Mouse (Mus musculus) forebrain, embryonic 13.5 days (tissue): ENCODE data around the gene Pklr. TPM values are rescaled to one million over a fixed set of nuclear protein-coding genes. Genes with fewer than 3 reads are reported as not detected.
"Not testable (repeated sequence)": the region's sequence is repeated elsewhere in the genome, so short reads cannot be mapped to it uniquely, and the experiment has no call there.

Source experiments
- ATAC-seq: fragments of 200-750 bp; cut with Nextera tagmentation; 2 replicates; pipeline ENCODE4 v1.8.0; 2017
- H3K27ac ChIP-seq: fragments of 300-500 bp; sonication (generic); 2 replicates; pipeline ENCODE4 v1.5.1; 2015; ENCODE audit warnings: inconsistent platforms, mild to moderate bottlenecking, moderate library complexity
- H3K27me3 ChIP-seq: fragments of 300-500 bp; sonication (generic); 2 replicates; pipeline ENCODE4 v1.6.1; 2015; ENCODE audit warnings: mild to moderate bottlenecking, inconsistent platforms
- H3K36me3 ChIP-seq: fragments of 300-500 bp; sonication (generic); 2 replicates; pipeline ENCODE4 v1.6.1; 2015; ENCODE audit warnings: mild to moderate bottlenecking, inconsistent platforms; ENCODE audit not compliant: poor library complexity, severe bottlenecking
- H3K4me1 ChIP-seq: fragments of 300-500 bp; sonication (generic); 2 replicates; pipeline ENCODE4 v1.6.1; 2015; ENCODE audit warnings: inconsistent platforms
- H3K4me2 ChIP-seq: fragments of 300-500 bp; sonication (generic); 2 replicates; pipeline ENCODE4 v1.6.1; 2015; ENCODE audit warnings: inconsistent platforms, mild to moderate bottlenecking, moderate library complexity
- H3K4me3 ChIP-seq: fragments of 300-500 bp; sonication (generic); 2 replicates; pipeline ENCODE4 v1.5.1; 2015; ENCODE audit warnings: mild to moderate bottlenecking, inconsistent platforms
- H3K9ac ChIP-seq: fragments of 300-500 bp; sonication (generic); 2 replicates; pipeline ENCODE4 v1.6.1; 2015; ENCODE audit warnings: mild to moderate bottlenecking, inconsistent platforms
- H3K9me3 ChIP-seq: fragments of 300-500 bp; sonication (generic); replicated peaks from 2 replicates; pipeline ENCODE4 v1.6.1; 2016; ENCODE audit warnings: inconsistent platforms
- WGBS: fragments of 180-500 bp; shearing (Covaris S2); methylation state at CpG from one replicate; pipeline ENCODE4 v1.1.7; 2015; 5-methylcytosine and 5-hydroxymethylcytosine counted together
- polyA plus RNA-seq: library from polyadenylated mRNA; unstranded; fragments of >200 nt; fragmentation: Nextera tagmentation; extraction: Ambion mirVana; gene quantifications from 2 replicates; pipeline ENCODE4 v1.2.1, GENCODE M21; 2015

Pklr gene
- polyA plus RNA-seq, 1 experiment from 2014 or later: 0.09 TPM

- H3K4me2 ChIP-seq: no peak overlapping the region
- no peaks in the 10 kb centered on the region for H3K9me3 ChIP-seq
- H3K4me3 ChIP-seq: no peak overlapping the region
- no peak overlapping the region for H3K9ac ChIP-seq
- peaks cover 9% of the 10 kb centered on the region; the same call in 1 of the 2 replicates for H3K36me3 ChIP-seq
- 92% methylated on average over 8 of the region's 8 CpGs for WGBS
- peaks cover 21% of the 10 kb centered on the region for H3K4me1 ChIP-seq
- ATAC-seq: no peak
- no peak overlapping the region for H3K27ac ChIP-seq
- H3K27me3 ChIP-seq: no peaks in the 10 kb centered on the region
Measured at GRCm38 (mm10) chr3:89156951-89157350, 21.0 kb downstream of the Pklr start.

DNA sequence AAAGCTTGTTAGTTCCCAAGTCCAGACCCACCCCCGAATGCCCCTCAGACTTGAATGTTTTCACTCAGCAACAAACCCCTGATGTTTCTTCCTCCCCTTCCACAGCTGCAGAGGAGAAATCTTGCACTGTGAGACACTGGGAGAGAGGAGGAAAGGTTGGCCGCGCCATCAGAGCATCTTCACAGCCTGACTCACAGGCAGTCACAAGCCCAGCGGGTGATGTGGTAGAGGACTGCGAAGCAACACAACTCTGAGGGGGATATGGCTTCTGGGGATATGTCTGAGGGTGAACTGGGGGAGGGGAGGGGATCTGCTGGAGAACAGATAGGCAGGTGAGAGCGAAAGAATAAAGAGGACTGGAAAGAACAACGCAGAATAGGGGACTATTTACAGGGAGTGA is 22.7 kb downstream of the Pklr start:
- Histone ChIP-seq H3K27ac (no peak overlapping the region), H3K4me2 (peak overlapping the region; percentile 95)
- 24% methylated on average over 7 of the region's 7 CpGs for WGBS

DNA sequence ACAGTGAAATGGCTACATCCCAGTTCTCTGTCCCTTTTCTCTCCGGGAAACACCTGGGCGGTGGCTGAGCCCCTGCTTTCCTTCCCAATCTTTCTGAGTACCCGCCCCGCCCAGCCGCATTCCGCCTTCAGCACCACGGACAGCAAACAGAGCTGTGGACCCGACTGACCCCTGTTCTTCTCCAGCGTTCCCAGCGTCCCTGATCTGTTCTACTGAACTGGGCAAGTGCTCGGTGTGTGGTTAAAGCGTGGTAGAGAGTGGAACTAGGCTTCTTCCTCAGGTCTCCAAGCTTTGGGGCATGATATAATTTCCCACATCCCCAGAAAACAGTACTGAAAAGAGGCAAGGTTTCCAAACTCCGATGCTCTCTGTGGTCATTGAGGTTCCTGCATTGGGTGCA is 23.3 kb downstream of the Pklr start:
- peak overlapping the region; percentile 76 for H3K4me3 ChIP-seq
- H3K9ac ChIP-seq: peak overlapping the region; percentile 82
- peaks cover 27% of the 10 kb centered on the region for H3K4me1 ChIP-seq
- H3K4me2 ChIP-seq: peak overlapping the region; percentile 95
- under 1% methylated on average over 13 of the region's 13 CpGs for WGBS
- ATAC-seq: 0 out of 2 replicates have a peak, but pooled peaks have one; percentile 14
- no peaks in the 10 kb centered on the region for H3K9me3 ChIP-seq
- no peaks in the 10 kb centered on the region for H3K36me3 ChIP-seq
- H3K27me3 ChIP-seq: no peaks in the 10 kb centered on the region
- no peak overlapping the region for H3K27ac ChIP-seq

More for the DNA sequence above, 22.7 kb downstream of the Pklr start:
- Histone ChIP-seq H3K27me3 (no peaks in the 10 kb centered on the region), H3K9me3 (no peaks in the 10 kb centered on the region), H3K9ac (peak overlapping the region; percentile 82), H3K36me3 (no peaks in the 10 kb centered on the region), H3K4me1 (peaks cover 21% of the 10 kb centered on the region), H3K4me3 (peak overlapping the region; percentile 76)
- no peak for ATAC-seq

DNA sequence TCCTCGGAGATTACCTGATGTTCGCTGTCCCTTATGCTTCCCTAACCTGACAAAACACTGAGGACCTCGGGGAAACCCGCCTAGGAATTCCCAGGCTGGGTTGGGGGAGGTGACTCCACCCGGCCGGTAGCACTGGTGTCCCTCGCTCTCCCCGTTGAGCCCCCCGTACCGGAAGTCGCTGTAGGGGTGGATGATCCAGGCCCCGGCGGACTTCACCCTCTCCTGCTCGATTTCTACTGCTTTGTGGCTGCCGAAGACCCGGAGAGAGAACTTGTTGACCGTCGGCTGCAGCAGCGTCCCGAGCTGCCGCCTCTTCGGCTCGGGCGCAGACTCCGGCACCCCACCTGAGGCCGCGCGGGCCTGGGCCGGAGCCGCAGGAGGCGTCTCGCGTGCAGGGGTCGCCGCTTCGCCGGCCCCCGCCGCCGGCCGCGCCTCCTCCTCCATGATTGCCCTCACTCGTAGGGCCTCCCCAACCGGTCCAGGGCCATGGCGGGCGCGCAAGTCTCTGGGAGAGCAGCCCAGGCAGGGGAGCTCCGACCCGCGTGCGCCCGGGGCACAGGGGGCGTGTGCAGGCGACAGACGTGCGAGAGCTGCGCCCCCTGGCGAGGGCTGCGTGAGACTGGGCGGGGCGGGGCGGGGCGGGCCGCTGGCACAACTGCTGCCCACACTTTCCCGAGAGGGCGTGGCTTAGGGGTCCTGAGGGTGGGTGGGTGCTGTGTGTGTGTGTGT is 23.8 kb downstream of the Pklr start, which contains the start of gene Hcn3:
Hcn3 (minus strand) TSS at position 581 of the 729 bp plus-strand sequence.
- under 1% methylated on average over 54 of the region's 66 CpGs for WGBS
- Histone ChIP-seq H3K27me3 (no peaks in the 10 kb centered on the region), H3K9ac (peak within 1 kb of the TSS; percentile 82), H3K4me1 (peaks cover 27% of the 10 kb centered on the region), H3K9me3 (no peaks in the 10 kb centered on the region), H3K4me2 (peak within 1 kb of the TSS; percentile 95), H3K4me3 (peak within 1 kb of the TSS; percentile 76), H3K36me3 (no peaks in the 10 kb centered on the region), H3K27ac (no peak within 1 kb of the TSS)
- ATAC-seq: peak; percentile 83

GRCm38 (mm10) chr3:89161207-89161606 is 25.3 kb downstream of the Pklr start:
- H3K4me2 ChIP-seq, H3K27ac ChIP-seq, ATAC-seq, H3K9ac ChIP-seq, H3K9me3 ChIP-seq, H3K27me3 ChIP-seq, H3K4me3 ChIP-seq, H3K36me3 ChIP-seq: not testable (repeated sequence)
- H3K4me1 ChIP-seq: peaks cover 39% of the 10 kb centered on the region

DNA sequence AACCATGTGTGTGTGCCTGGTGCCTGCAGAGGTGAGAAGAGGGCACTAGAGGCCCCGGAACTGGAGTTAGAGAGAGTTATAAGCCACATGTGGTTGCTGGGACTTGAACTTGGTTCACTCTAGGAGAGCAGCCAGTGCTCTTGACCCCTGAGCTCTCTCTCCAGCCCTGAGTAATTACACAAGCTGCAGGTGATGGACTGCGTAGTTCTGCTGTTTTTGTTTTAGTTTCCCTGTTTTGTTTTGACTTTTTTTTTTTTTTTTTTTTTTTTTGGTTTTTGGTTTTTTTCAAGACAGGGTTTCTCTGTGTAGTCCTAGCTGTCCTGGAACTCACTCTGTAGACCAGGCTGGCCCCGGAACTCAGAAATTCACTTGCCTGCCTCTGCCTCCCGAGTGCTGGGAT is 25.8 kb downstream of the Pklr start:
- ATAC-seq: no peak
- no peaks in the 10 kb centered on the region for H3K9me3 ChIP-seq
- no peak overlapping the region for H3K27ac ChIP-seq
- no peaks in the 10 kb centered on the region for H3K27me3 ChIP-seq
- peaks cover 44% of the 10 kb centered on the region for H3K4me1 ChIP-seq
- WGBS: 82% methylated on average over 4 of the region's 4 CpGs
- no peak overlapping the region for H3K9ac ChIP-seq
- H3K36me3 ChIP-seq: peaks cover 1% of the 10 kb centered on the region; the same call in 1 of the 2 replicates
- no peak overlapping the region for H3K4me2 ChIP-seq
- no peak overlapping the region for H3K4me3 ChIP-seq

DNA sequence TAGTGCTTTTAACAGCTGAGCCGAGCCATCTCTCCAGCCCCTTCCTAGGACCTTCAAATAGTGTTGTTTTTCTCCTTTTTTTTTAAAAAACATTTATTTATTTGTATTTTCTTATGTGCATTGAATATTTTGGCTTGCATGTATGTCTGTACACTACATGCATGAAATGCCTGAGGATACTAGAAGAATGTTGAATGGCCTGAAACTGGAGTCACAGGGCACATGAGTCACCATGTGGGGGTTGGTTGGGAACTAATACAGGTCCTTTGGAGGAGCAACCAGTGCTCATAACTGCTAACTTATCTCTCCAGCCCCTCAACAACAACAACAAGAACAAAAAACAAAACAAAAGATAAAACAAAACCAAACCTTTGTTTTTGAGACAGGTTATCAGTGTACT is 27.2 kb downstream of the Pklr start:
- Histone ChIP-seq H3K4me2 (no peak overlapping the region), H3K4me1 (peaks cover 44% of the 10 kb centered on the region), H3K4me3 (no peak overlapping the region), H3K9me3 (no peaks in the 10 kb centered on the region), H3K27ac (no peak overlapping the region), H3K27me3 (no peaks in the 10 kb centered on the region), H3K36me3 (peaks cover 14% of the 10 kb centered on the region), H3K9ac (no peak overlapping the region)
- 88% methylated on average over 1 of the region's 1 CpGs for WGBS
- ATAC-seq: no peak

DNA sequence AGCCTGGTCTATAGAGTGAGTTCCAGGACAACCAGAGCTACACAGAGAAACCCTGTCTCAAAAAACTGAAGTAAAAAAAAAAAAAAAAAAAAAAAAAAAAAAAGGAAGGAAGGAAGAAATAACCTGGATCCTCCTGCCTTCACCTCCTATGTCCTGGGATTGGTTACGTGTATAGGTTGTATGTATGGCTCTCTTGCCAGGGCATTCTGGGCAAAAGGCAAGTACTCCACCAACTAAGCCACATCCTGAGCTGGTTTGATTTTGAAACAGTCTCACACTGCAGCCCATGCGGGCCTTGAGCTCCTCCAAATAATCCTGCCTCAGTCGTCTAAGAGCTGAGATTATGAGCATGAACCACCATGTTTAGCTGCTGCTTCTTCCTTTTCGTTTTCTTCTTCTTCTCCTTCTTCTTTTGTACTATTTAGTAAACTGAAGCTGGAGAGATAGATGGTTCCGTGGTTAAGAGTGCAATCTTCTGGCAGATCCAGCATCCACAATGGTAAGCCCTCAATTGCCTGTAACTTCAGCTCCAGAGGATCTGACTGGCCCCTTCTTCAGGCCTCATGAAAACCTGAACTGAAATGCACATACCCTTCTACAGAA is 27.8 kb downstream of the Pklr start:
- Histone ChIP-seq H3K9me3 (no peaks in the 10 kb centered on the region), H3K4me1 (peaks cover 38% of the 10 kb centered on the region), H3K4me3 (peak overlapping the region; percentile 88), H3K27ac (no peak overlapping the region), H3K4me2 (peak overlapping the region; percentile 66), H3K36me3 (peaks cover 20% of the 10 kb centered on the region), H3K9ac (peak overlapping the region; percentile 88), H3K27me3 (no peaks in the 10 kb centered on the region)
- no peak for ATAC-seq
- WGBS: 83% methylated on average over 5 of the region's 5 CpGs

DNA sequence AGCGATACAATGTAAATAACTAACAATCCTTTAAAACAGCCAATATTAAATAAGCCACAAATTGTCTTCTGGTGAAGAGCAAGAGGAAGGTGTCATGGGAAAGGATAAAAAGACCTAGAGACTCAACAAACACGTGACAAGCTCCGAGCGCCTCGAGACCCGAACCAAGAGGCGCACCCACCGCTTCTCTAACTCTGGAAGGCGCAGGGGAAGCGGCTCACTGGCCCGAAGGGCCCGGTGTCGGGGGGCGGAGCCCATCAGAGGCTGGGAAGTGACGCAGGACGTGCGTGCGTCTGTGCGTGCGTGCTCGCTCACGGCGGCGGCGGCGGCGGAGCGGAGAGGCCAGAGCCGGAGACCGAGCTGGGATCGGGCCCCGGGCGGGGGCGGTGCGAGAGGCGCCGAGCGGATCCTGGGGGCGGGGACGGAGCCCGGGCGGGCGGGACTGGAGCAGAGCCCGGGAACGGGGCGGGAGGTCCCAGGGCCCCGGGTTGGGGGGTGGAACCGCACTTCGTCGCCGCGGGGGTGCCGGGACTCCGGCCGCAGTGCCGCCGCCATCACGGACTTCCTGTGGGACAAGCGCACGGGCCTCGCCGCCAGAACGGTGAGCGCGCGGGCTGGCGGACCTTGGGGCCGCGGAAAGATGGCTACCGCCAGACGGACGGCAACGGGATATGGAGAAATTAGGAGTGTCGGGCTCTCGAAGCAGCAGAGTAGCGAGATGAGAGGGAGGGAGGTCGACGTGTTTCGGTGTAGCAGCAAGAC is 28.7 kb downstream of the Pklr start, which contains the start of gene Clk2:
Clk2 (plus strand) TSS at position 290 of the 762 bp plus-strand sequence.
- under 1% methylated on average over 77 of the region's 79 CpGs for WGBS
- peak within 1 kb of the TSS; percentile 93 for H3K27ac ChIP-seq

GRCm38 (mm10) chr3:89165268-89165870 is 29.4 kb downstream of the Pklr start:
- no peak for ATAC-seq
- peak overlapping the region; percentile 88 for H3K9ac ChIP-seq
- 26% methylated on average over 12 of the region's 12 CpGs for WGBS
- peaks cover 28% of the 10 kb centered on the region for H3K4me1 ChIP-seq
- no peaks in the 10 kb centered on the region for H3K27me3 ChIP-seq
- peak overlapping the region; percentile 93 for H3K27ac ChIP-seq
- peak overlapping the region; percentile 66 for H3K4me2 ChIP-seq
- peaks cover 36% of the 10 kb centered on the region for H3K36me3 ChIP-seq
- H3K9me3 ChIP-seq: no peaks in the 10 kb centered on the region
- H3K4me3 ChIP-seq: peak overlapping the region; percentile 88

More for the DNA sequence above, 28.7 kb downstream of the Pklr start, which contains the start of gene Clk2:
- Histone ChIP-seq H3K4me2 (peak within 1 kb of the TSS; percentile 66), H3K36me3 (peaks cover 29% of the 10 kb centered on the region), H3K27me3 (no peaks in the 10 kb centered on the region), H3K4me1 (peaks cover 29% of the 10 kb centered on the region), H3K9me3 (no peaks in the 10 kb centered on the region), H3K9ac (peak within 1 kb of the TSS; percentile 88), H3K4me3 (peak within 1 kb of the TSS; percentile 88)
- ATAC-seq: peak; percentile 97

DNA sequence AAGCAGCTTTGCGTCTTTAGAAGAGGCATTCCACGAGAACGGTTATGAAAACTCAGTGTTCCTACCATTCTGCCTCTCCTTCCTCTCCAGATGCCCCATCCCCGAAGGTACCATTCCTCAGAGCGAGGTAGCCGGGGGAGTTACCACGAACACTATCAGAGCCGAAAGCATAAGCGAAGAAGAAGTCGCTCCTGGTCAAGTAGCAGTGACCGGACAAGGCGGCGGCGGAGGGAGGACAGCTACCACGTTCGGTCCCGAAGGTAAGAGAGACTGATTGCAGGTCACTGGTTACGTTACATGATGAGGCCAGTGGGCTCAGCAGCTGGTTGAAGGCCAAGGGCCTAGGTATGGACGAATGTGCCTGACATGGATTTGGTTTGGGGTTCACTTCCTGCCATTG is 31.0 kb downstream of the Pklr start:
- Histone ChIP-seq H3K27me3 (no peaks in the 10 kb centered on the region), H3K4me3 (no peak overlapping the region), H3K27ac (no peak overlapping the region), H3K36me3 (peaks cover 50% of the 10 kb centered on the region), H3K4me2 (no peak overlapping the region), H3K4me1 (peaks cover 28% of the 10 kb centered on the region), H3K9me3 (no peaks in the 10 kb centered on the region), H3K9ac (0 out of 2 replicates have a peak overlapping the region, but pooled peaks have one; percentile 21)
- ATAC-seq: no peak
- WGBS: 96% methylated on average over 19 of the region's 19 CpGs
